Mouse (Mus musculus) MEL (cell line): ENCODE results near the gene Krtap9-1. TPM values are rescaled to one million over a fixed set of nuclear protein-coding genes. Genes with fewer than 3 reads are reported as not detected.
"Not testable (repeated sequence)": the region's sequence is repeated elsewhere in the genome, so short reads cannot be mapped to it uniquely, and the experiment has no call there.

Source experiments
- DNase-seq: peaks from one replicate; pipeline ENCODE4 v3.0.0; 2011; ENCODE audit warnings: low read depth, low spot score
- H3K27ac ChIP-seq: 2 replicates; pipeline ENCODE4 v1.5.1; 2012; ENCODE audit warnings: low read depth, mild to moderate bottlenecking, control low read depth, low read length, moderate library complexity; ENCODE audit not compliant: control insufficient read depth
- H3K27me3 ChIP-seq, 2 experiments: fragments of 150-350 bp in 1 of 2; sonication (generic) in 1 of 2; 2 replicates each; pipeline ENCODE4 v1.6.1; 2012; ENCODE audit warnings: low read length in 2 of 2, mild to moderate bottlenecking in 2 of 2, improper control_type of control experiment in 1 of 2, moderate library complexity in 1 of 2; ENCODE audit not compliant: insufficient read depth in 2 of 2, control insufficient read depth in 1 of 2
- H3K36me3 ChIP-seq, 2 experiments: 2 replicates each; pipeline ENCODE4 v1.6.1; 2012 to 2014; ENCODE audit warnings: low read length in 2 of 2, improper control_type of control experiment in 1 of 2, inconsistent platforms in 1 of 2, mild to moderate bottlenecking in 1 of 2; ENCODE audit not compliant: insufficient read depth in 2 of 2, control insufficient read depth in 1 of 2
- H3K4me1 ChIP-seq, 2 experiments: fragments of 150-350 bp in 1 of 2; sonication (generic) in 1 of 2; 2 replicates each; pipeline ENCODE4 v1.6.1; 2012; ENCODE audit warnings: low read length in 2 of 2, improper control_type of control experiment in 1 of 2, mild to moderate bottlenecking in 1 of 2; ENCODE audit not compliant: insufficient read depth in 2 of 2, control insufficient read depth in 1 of 2
- H3K4me3 ChIP-seq, 2 experiments: fragments of 150-350 bp in 1 of 2; sonication (generic) in 1 of 2; 2 replicates each; pipeline ENCODE4 v1.5.1; 2012; ENCODE audit warnings: low read depth in 2 of 2, low read length in 2 of 2, mild to moderate bottlenecking in 2 of 2, moderate library complexity in 2 of 2, control low read depth in 1 of 2, improper control_type of control experiment in 1 of 2; ENCODE audit not compliant: control insufficient read depth in 1 of 2, insufficient read depth in 1 of 2
- H3K79me2 ChIP-seq: 2 replicates; pipeline ENCODE4 v1.6.1; 2012; ENCODE audit warnings: mild to moderate bottlenecking, low read length, moderate library complexity; ENCODE audit not compliant: control insufficient read depth, poor library complexity, insufficient read depth
- H3K9ac ChIP-seq: 2 replicates; pipeline ENCODE4 v1.6.1; 2012; ENCODE audit warnings: low read depth, mild to moderate bottlenecking, control low read depth, low read length, moderate library complexity; ENCODE audit not compliant: control insufficient read depth, poor library complexity, severe bottlenecking
- H3K9me3 ChIP-seq: fragments of 150-350 bp; sonication (generic); replicated peaks from 2 replicates; pipeline ENCODE4 v1.6.1; 2012; ENCODE audit warnings: mild to moderate bottlenecking, low read length, improper control_type of control experiment, moderate library complexity; ENCODE audit not compliant: insufficient read depth
- BHLHE40 ChIP-seq: IDR thresholded peaks from 2 replicates; pipeline ENCODE4 v1.6.1; 2012; ENCODE audit warnings: low read depth, mild to moderate bottlenecking, inconsistent platforms, low read length, improper control_type of control experiment, borderline replicate concordance
- CHD2 ChIP-seq: IDR thresholded peaks from 2 replicates; pipeline ENCODE4 v1.6.1; 2011; ENCODE audit warnings: low read length, improper control_type of control experiment
- E2F4 ChIP-seq: IDR thresholded peaks from 2 replicates; pipeline ENCODE4 v1.6.1; 2011; ENCODE audit warnings: low read depth, low read length, improper control_type of control experiment, borderline replicate concordance
- ELF1 ChIP-seq: IDR thresholded peaks from 2 replicates; pipeline ENCODE4 v1.6.1; 2014; ENCODE audit warnings: low read depth, mild to moderate bottlenecking, inconsistent platforms, low read length, improper control_type of control experiment, moderate library complexity
- GABPA ChIP-seq: IDR thresholded peaks from 2 replicates; pipeline ENCODE4 v1.6.1; 2012; ENCODE audit warnings: low read depth, mild to moderate bottlenecking, inconsistent platforms, low read length, improper control_type of control experiment, moderate library complexity
- GATA1 ChIP-seq: IDR thresholded peaks from 2 replicates; pipeline ENCODE4 v1.6.1; 2011; ENCODE audit warnings: low read depth, low read length, improper control_type of control experiment
- JUND ChIP-seq: IDR thresholded peaks from 2 replicates; pipeline ENCODE4 v1.6.1; 2011; ENCODE audit warnings: low read depth, mild to moderate bottlenecking, improper control_type of control experiment, low read length
- MAFK ChIP-seq: IDR thresholded peaks from 2 replicates; pipeline ENCODE4 v1.6.1; 2011; ENCODE audit warnings: low read depth, mild to moderate bottlenecking, low read length, improper control_type of control experiment, borderline replicate concordance
- MAZ ChIP-seq: IDR thresholded peaks from 2 replicates; pipeline ENCODE4 v1.6.1; 2012; ENCODE audit warnings: low read depth, mild to moderate bottlenecking, inconsistent platforms, low read length, improper control_type of control experiment
- MEF2A ChIP-seq: IDR thresholded peaks from 2 replicates; pipeline ENCODE4 v1.6.1; 2014; ENCODE audit warnings: low read depth, mild to moderate bottlenecking, inconsistent platforms, low read length, improper control_type of control experiment; ENCODE audit not compliant: poor library complexity, insufficient replicate concordance, severe bottlenecking; ENCODE audit errors: extremely low read depth
- MXI1 ChIP-seq: IDR thresholded peaks from 2 replicates; pipeline ENCODE4 v1.6.1; 2011; ENCODE audit warnings: mild to moderate bottlenecking, low read depth, low read length, improper control_type of control experiment
- MYB ChIP-seq: IDR thresholded peaks from 2 replicates; pipeline ENCODE4 v1.6.1; 2011; ENCODE audit warnings: mild to moderate bottlenecking, low read depth, low read length, improper control_type of control experiment
- NELFE ChIP-seq: IDR thresholded peaks from 2 replicates; pipeline ENCODE4 v1.6.1; 2011; ENCODE audit warnings: low read depth, low read length, improper control_type of control experiment
- POLR2A ChIP-seq, 2 experiments: IDR thresholded peaks; 2 replicates each; pipeline ENCODE4 v1.6.1; 2011 to 2012; ENCODE audit warnings: low read length in 2 of 2, mild to moderate bottlenecking in 2 of 2, control low read depth in 1 of 2, improper control_type of control experiment in 1 of 2, low read depth in 1 of 2, moderate library complexity in 1 of 2; ENCODE audit not compliant: control insufficient read depth in 1 of 2, insufficient read depth in 1 of 2, poor library complexity in 1 of 2
- POLR2AphosphoS2 ChIP-seq: IDR thresholded peaks from 2 replicates; pipeline ENCODE4 v1.6.1; 2011; ENCODE audit warnings: low read length, improper control_type of control experiment
- POLR2AphosphoS5 ChIP-seq: IDR thresholded peaks from 2 replicates; pipeline ENCODE4 v1.6.1; 2012; ENCODE audit warnings: low read depth, borderline replicate concordance, mild to moderate bottlenecking, inconsistent platforms, low read length, moderate library complexity, mixed read lengths
- RAD21 ChIP-seq: IDR thresholded peaks from 2 replicates; pipeline ENCODE4 v1.6.1; 2011; ENCODE audit warnings: mild to moderate bottlenecking, low read depth, low read length, improper control_type of control experiment
- RCOR1 ChIP-seq: IDR thresholded peaks from 2 replicates; pipeline ENCODE4 v1.6.1; 2012; ENCODE audit warnings: low read depth, mild to moderate bottlenecking, inconsistent platforms, low read length, improper control_type of control experiment
- SMC3 ChIP-seq: IDR thresholded peaks from 2 replicates; pipeline ENCODE4 v1.6.1; 2011; ENCODE audit warnings: low read depth, low read length, improper control_type of control experiment
- TAL1 ChIP-seq: IDR thresholded peaks from 2 replicates; pipeline ENCODE4 v1.6.1; 2012; ENCODE audit warnings: mild to moderate bottlenecking, inconsistent platforms, low read length, moderate library complexity, mixed read lengths
- TBP ChIP-seq: IDR thresholded peaks from 2 replicates; pipeline ENCODE4 v1.8.0; 2011; ENCODE audit warnings: low read depth, low read length, improper control_type of control experiment
- UBTF ChIP-seq: IDR thresholded peaks from 2 replicates; pipeline ENCODE4 v1.6.1; 2012; ENCODE audit warnings: low read depth, mild to moderate bottlenecking, inconsistent platforms, low read length, improper control_type of control experiment, moderate library complexity, borderline replicate concordance; ENCODE audit not compliant: insufficient read depth
- USF1 ChIP-seq: IDR thresholded peaks from 2 replicates; pipeline ENCODE4 v1.6.1; 2014; ENCODE audit warnings: low read depth, mild to moderate bottlenecking, inconsistent platforms, low read length, improper control_type of control experiment, moderate library complexity
- USF2 ChIP-seq, 2 experiments: IDR thresholded peaks; 2 replicates each; pipeline ENCODE4 v1.6.1; 2011 to 2012; ENCODE audit warnings: improper control_type of control experiment in 2 of 2, low read length in 2 of 2, borderline replicate concordance in 1 of 2, inconsistent platforms in 1 of 2, low read depth in 1 of 2, mild to moderate bottlenecking in 1 of 2; ENCODE audit not compliant: insufficient read depth in 1 of 2
- ZKSCAN1 ChIP-seq: IDR thresholded peaks from 2 replicates; pipeline ENCODE4 v1.6.1; 2012; ENCODE audit warnings: low read depth, mild to moderate bottlenecking, inconsistent platforms, low read length, improper control_type of control experiment, moderate library complexity
- ZMIZ1 ChIP-seq: IDR thresholded peaks from 2 replicates; pipeline ENCODE4 v1.6.1; 2012; ENCODE audit warnings: low read depth, mild to moderate bottlenecking, inconsistent platforms, low read length, improper control_type of control experiment, moderate library complexity
- polyA plus RNA-seq, 2 experiments: library from polyadenylated mRNA; stranded (reverse) in 1 of 2; unstranded in 1 of 2; fragments of >175 nt in 1 of 2; fragments of >200 nt in 1 of 2; gene quantifications; 2 replicates each; pipeline versions ENCODE4 v1.2.1 to v1.2.4; 2012; ENCODE audit warnings: low replicate concordance in 2 of 2, low read depth in 1 of 2; ENCODE audit not compliant: insufficient read length in 2 of 2, insufficient read depth in 1 of 2, missing spikeins in 1 of 2
- total RNA-seq: library from RNA; depleted of rRNA; stranded (reverse); fragments of 300-350 nt; gene quantifications from 2 replicates; pipeline ENCODE4 v1.2.3, GENCODE M21; 2012

Gene Krtap9-1
- total and polyA plus RNA-seq, 3 experiments = not detected

DNA sequence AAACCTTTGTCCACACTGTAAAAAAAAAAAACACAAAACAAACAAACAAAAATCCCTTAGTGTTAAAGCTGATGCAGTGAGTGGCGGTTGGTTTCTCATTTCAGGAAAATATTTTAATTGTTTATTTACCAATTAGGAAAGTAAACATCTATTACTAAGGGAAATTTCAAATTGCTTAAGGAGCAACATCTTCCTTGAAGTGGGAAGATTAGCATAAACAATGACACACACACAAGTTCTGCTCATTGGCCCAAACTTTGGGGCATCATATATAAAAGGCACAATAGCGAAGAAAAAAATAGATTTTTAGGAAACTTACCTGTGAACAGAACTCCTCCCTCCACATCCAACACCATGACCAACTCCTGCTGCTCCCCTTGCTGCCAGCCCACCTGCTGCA, 15.6 kb upstream of the Krtap9-1 start, which contains the start of gene Gm11568:
Gm11568 (plus strand) TSS at position 301 of the 400 bp plus-strand sequence.
- Histone ChIP-seq H3K27me3 (no peaks in the 10 kb centered on the region; a peak in 1 of 4 replicates), H3K79me2 (no peaks in the 10 kb centered on the region), H3K27ac (no peak within 1 kb of the TSS), H3K36me3 (no peaks in the 10 kb centered on the region), H3K9ac (no peak within 1 kb of the TSS), H3K9me3 (no peaks in the 10 kb centered on the region), H3K4me3 (no peak within 1 kb of the TSS), H3K4me1 (no peaks in the 10 kb centered on the region)
- TF ChIP-seq GABPA = no peak
- no peak for TF ChIP-seq MEF2A
- no peak for TF ChIP-seq CHD2
- no peak for TF ChIP-seq MYB
- no peak for TF ChIP-seq POLR2AphosphoS2
- no peak for TF ChIP-seq MXI1
- no peak for TF ChIP-seq POLR2AphosphoS5
- no peak for TF ChIP-seq ZKSCAN1
- no peak for TF ChIP-seq JUND
- TF ChIP-seq USF1 = no peak
- TF ChIP-seq MAZ = no peak
- TF ChIP-seq TBP = no peak
- TF ChIP-seq GATA1 = no peak
- no peak for TF ChIP-seq UBTF
- TF ChIP-seq ELF1 = no peak
- no peak for TF ChIP-seq ZMIZ1
- DNase-seq = no peak

DNA sequence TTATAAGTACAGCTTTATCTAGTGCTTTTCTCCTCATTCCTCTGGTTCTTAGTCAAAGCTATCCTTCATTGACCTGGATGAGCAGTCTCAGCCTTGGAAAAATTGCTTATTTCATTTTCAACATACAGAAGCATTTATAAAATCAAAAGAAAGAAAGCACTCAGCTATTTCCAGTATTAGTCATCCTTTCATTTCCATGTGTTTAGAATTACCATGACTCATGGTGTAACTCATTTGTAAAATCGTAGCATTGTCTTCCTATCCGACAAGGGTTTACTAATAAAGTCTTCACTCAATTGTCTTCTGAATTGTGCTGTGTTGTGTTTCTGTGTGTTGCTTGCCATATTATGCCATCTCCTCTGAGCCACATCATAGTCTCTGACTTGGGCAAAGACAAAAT, 14.4 kb upstream of the Krtap9-1 start:
- Histone ChIP-seq H3K79me2 (no peaks in the 10 kb centered on the region), H3K9ac (no peak overlapping the region), H3K4me1 (no peaks in the 10 kb centered on the region), H3K27me3 (no peaks in the 10 kb centered on the region; a peak in 1 of 4 replicates), H3K36me3 (no peaks in the 10 kb centered on the region), H3K9me3 (no peaks in the 10 kb centered on the region), H3K4me3 (no peak overlapping the region), H3K27ac (no peak overlapping the region)
- TF ChIP-seq BHLHE40 = no peak
- TF ChIP-seq USF1 = no peak
- TF ChIP-seq SMC3 = no peak
- TF ChIP-seq ELF1 = no peak
- no peak for TF ChIP-seq ZMIZ1
- TF ChIP-seq MEF2A = no peak
- no peak for TF ChIP-seq POLR2AphosphoS5
- TF ChIP-seq GATA1 = no peak
- TF ChIP-seq RCOR1 = no peak
- TF ChIP-seq NELFE = no peak
- no peak for TF ChIP-seq GABPA
- TF ChIP-seq MAFK = no peak
- no peak for TF ChIP-seq POLR2A (IDR thresholded peaks at IDR 0.05; ENCODE audit: control insufficient read depth in 1 of 2, insufficient read depth in 1 of 2, low read depth in 1 of 2, low read length in 2 of 2, poor library complexity in 1 of 2)
- no peak for TF ChIP-seq CHD2
- TF ChIP-seq RAD21 = no peak
- TF ChIP-seq USF2 (IDR thresholded peaks at IDR 0.05; ENCODE audit: borderline replicate concordance in 1 of 2, insufficient read depth in 1 of 2, low read depth in 1 of 2, low read length in 2 of 2) = no peak
- no peak for TF ChIP-seq TAL1
- no peak for TF ChIP-seq E2F4
- TF ChIP-seq POLR2AphosphoS2 = no peak
- no peak for DNase-seq

DNA sequence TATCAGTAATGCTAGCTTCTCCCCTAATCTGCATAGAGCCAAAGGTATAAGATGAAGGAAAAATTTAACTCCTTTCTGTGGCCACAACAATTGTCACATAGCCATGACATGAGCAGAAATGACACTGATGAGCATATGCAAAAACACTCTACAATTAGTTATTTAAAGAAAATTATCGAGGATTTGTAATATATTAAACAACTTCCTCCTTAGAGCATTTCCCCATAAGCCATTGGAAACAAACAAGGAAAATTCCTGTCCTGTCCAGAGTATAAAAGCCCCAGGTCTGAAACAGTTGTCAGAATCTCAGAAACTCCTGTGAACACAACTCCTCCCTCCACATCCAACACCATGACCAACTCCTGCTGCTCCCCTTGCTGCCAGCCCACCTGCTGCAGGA, 9.0 kb upstream of the Krtap9-1 start, which contains the start of gene Gm11559:
Gm11559 (plus strand) TSS at position 301 of the 400 bp plus-strand sequence.
- H3K4me1 ChIP-seq, H3K27me3 ChIP-seq, DNase-seq, H3K9ac ChIP-seq, H3K9me3 ChIP-seq, H3K4me3 ChIP-seq, H3K27ac ChIP-seq, H3K36me3 ChIP-seq, H3K79me2 ChIP-seq: not testable (repeated sequence)
